ENCODE assay signal across 19 mouse cellular contexts in the genomic region with DNA sequence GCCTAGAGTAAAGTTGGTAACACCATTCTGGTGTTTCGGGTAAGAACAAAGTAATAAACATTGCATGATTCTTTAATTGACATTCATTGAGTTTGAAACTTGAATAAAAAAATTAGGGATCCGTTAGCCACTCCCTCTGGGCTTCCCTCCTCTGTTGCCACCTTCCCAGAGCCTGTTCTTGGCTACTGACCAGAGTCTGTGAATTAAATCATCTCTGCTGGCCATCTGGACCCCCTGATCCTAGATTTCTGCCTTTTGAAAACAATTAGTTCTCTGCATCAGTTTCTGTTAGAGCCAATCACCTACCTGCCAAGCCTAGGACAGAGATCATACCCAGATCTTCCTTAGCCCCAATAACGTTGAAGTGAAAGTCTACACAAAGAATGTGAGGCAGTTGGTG.
"Had no signal": no experiment of that assay in that cellular context is flagged by ENCODE, and none has a peak within 500 bp of the region (broad histone marks: within the 10 kb centered on the region; RNA-seq: fewer than 3 reads in every experiment).

No protein-coding gene starts in this region.

- ATAC-seq: liver, postnatal 0 days; lung, postnatal 0 days; midbrain, embryonic 15.5 days had no signal

- H3K27ac ChIP-seq: kidney, postnatal 0 days; layer of hippocampus, adult 2 months; limb, embryonic 12.5 days; limb, embryonic 15.5 days; liver, embryonic 14.5 days; macrophage; midbrain, embryonic 12.5 days; midbrain, embryonic 15.5 days; stomach, embryonic 15.5 days had no signal

- H3K4me3 ChIP-seq: layer of hippocampus, adult 2 months; limb, embryonic 12.5 days; limb, embryonic 15.5 days; midbrain, embryonic 12.5 days; midbrain, embryonic 15.5 days; stomach, embryonic 15.5 days had no signal

- H3K4me2 ChIP-seq: limb, embryonic 12.5 days; limb, embryonic 15.5 days; liver, embryonic 11.5 days; lung, embryonic 14.5 days; midbrain, embryonic 12.5 days; midbrain, embryonic 15.5 days; stomach, embryonic 15.5 days had no signal

- H3K27me3 ChIP-seq: limb, embryonic 12.5 days; limb, embryonic 15.5 days; midbrain, embryonic 12.5 days; midbrain, embryonic 15.5 days; stomach, embryonic 15.5 days had no signal

- H3K9ac ChIP-seq: limb, embryonic 12.5 days; limb, embryonic 15.5 days; liver, embryonic 14.5 days; liver, postnatal 0 days; lung, embryonic 14.5 days; midbrain, embryonic 12.5 days; midbrain, embryonic 15.5 days; stomach, embryonic 15.5 days had no signal

- DNase-seq: kidney, adult 2 months; kidney, postnatal 25 days; layer of hippocampus, adult 9-11 months; liver, postnatal 0 days; lung, embryonic 14.5 days; right cerebral cortex, postnatal 25 days; spleen, adult 18-20 months; thymus, postnatal 36 days had no signal

- H3K36me3 ChIP-seq: limb, embryonic 12.5 days; limb, embryonic 15.5 days; midbrain, embryonic 12.5 days; midbrain, embryonic 15.5 days; stomach, embryonic 15.5 days had no signal

- H3K9me3 ChIP-seq: limb, embryonic 12.5 days; limb, embryonic 15.5 days; midbrain, embryonic 12.5 days; midbrain, embryonic 15.5 days; stomach, embryonic 15.5 days had no signal

- H3K4me1 ChIP-seq: limb, embryonic 12.5 days; limb, embryonic 15.5 days; stomach, embryonic 15.5 days had no signal
